Mouse (Mus musculus) heart, adult 2 months (tissue): ENCODE results near the gene Reep3. TPM values are rescaled to one million over a fixed set of nuclear protein-coding genes. Genes with fewer than 3 reads are reported as not detected.
A peak's percentile ranks its signal among the peaks of the same experiment; 100 is the strongest.

ENCODE experiments used
- DNase-seq, 2 experiments: peaks; one replicate each; pipeline ENCODE4 v3.0.0; 2021
- H3K27ac ChIP-seq: fragments of 200-600 bp; 2 replicates; pipeline ENCODE4 v1.8.1; 2022
- H3K27me3 ChIP-seq: fragments of 200-500 bp; 2 replicates; pipeline ENCODE4 v1.6.1; 2012; ENCODE audit warnings: mild to moderate bottlenecking, low read length, inconsistent platforms, mixed read lengths; ENCODE audit not compliant: control insufficient read depth, insufficient read depth
- H3K36me3 ChIP-seq: fragments of 200-500 bp; 2 replicates; pipeline ENCODE4 v1.6.1; 2012; ENCODE audit warnings: low read length, inconsistent platforms; ENCODE audit not compliant: control insufficient read depth, insufficient read depth
- H3K4me1 ChIP-seq: fragments of 200-500 bp; 2 replicates; pipeline ENCODE4 v1.6.1; 2011; ENCODE audit warnings: low read length; ENCODE audit not compliant: control insufficient read depth, insufficient read depth
- H3K4me3 ChIP-seq: fragments of 200-600 bp; 2 replicates; pipeline ENCODE4 v1.8.1; 2022
- H3K79me2 ChIP-seq: fragments of 200-500 bp; replicated peaks from 2 replicates; pipeline ENCODE4 v1.6.1; 2012; ENCODE audit warnings: mild to moderate bottlenecking, inconsistent platforms, low read length, moderate library complexity, mixed read lengths; ENCODE audit not compliant: control insufficient read depth, insufficient read depth
- H3K9ac ChIP-seq: fragments of 200-500 bp; 2 replicates; pipeline ENCODE4 v1.6.1; 2012; ENCODE audit warnings: low read depth, mild to moderate bottlenecking, control low read depth, inconsistent platforms, low read length, mixed read lengths
- CTCF ChIP-seq: fragments of 200-600 bp; IDR thresholded peaks from 2 replicates; pipeline ENCODE4 v1.8.1; 2022; ENCODE audit warnings: antibody characterized with exemption, mild to moderate bottlenecking, moderate library complexity
- EP300 ChIP-seq: fragments of 200-500 bp; IDR thresholded peaks from 2 replicates; pipeline ENCODE4 v1.6.1; 2011; ENCODE audit warnings: low read depth, low read length, control low read depth; ENCODE audit not compliant: insufficient read depth
- POLR2A ChIP-seq: fragments of 200-500 bp; IDR thresholded peaks from 2 replicates; pipeline ENCODE4 v1.6.1; 2011; ENCODE audit warnings: mild to moderate bottlenecking, low read depth, low read length, control low read depth; ENCODE audit not compliant: insufficient read depth
- WGBS: fragments of 180-500 bp; shearing (Covaris S2); methylation state at CpG from one replicate; pipeline ENCODE4 v1.1.7; 2018; 5-methylcytosine and 5-hydroxymethylcytosine counted together
- intact Hi-C: fragments of 180-260 bp; cut with DNase I; formaldehyde crosslinking; loops from one replicate; pipeline ENCODE4 v1.15.1; 2025
- polyA plus RNA-seq: library from polyadenylated mRNA; depleted of rRNA; stranded (reverse); fragments of >200 nt; gene quantifications from 2 replicates; pipeline ENCODE4 v1.2.3, GENCODE M21; 2012
- total RNA-seq, 2 experiments: library from RNA; stranded (reverse); gene quantifications; 2 replicates each; pipeline ENCODE4 v1.2.3; 2021

Gene Reep3
- total and polyA plus RNA-seq, 3 experiments: 14.9 to 20.2 (median 19.7) TPM

DNA sequence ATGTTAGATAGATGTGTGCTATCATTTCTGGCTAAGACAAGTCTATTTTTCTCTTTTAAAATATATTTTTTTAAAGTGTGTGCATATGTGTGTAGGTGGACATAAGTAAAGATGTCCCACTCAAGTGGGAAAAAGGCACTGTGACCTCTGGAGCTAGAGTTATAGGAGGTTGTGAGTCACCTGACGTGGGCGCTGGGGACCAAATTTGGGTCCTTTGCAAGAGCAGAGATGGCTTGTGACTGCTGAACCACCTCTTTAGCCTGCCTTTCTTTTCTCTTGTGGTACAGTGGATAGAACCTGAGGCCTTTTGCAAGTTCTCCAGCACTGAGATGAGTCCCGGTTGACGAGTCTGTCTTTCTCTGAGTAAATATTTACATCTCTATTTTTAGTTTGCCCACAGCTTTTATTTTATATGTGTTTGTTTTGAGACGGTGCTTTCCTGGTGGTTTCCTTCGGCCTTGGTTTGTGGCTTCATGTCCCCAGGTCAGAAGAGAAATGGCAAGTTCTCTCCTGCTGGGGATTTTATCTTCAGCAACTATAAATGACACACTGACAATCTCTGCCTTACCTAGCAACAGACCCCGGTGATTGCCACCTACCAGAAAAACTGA is 31.4 kb downstream of the Reep3 start:
- Histone ChIP-seq H3K4me1 (peaks cover 11% of the 10 kb centered on the region), H3K27me3 (no peaks in the 10 kb centered on the region), H3K79me2 (peaks cover 3% of the 10 kb centered on the region; the same call in 1 of the 2 replicates), H3K27ac (no peak overlapping the region; the same call in 1 of the 2 replicates), H3K36me3 (peaks cover 7% of the 10 kb centered on the region), H3K4me3 (no peak overlapping the region), H3K9ac (no peak overlapping the region)
- 62% methylated on average over 7 of the region's 7 CpGs for WGBS
- intact Hi-C loops: no loop called here
- TF ChIP-seq POLR2A (no peak), CTCF (no peak), EP300 (no peak)
- DNase-seq: no peak

DNA sequence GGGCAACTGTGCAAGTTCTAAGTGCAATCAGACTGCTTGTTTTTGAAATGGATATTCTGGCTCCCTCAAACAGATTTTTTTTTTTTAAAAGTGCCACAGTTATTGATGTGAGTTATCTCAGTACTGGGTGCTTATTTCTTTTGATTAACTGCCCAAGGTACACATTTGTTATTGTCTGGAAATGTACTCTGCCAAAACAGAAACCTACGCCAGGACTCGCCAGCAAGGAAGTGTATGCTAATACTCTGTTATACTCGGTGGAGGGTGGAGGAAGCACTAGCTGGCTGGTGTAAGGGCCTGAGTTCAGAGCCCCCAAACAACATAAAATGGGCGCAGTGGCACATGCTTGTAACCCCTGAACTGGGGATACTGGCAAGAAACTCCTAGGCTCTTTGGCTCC is 34.9 kb downstream of the Reep3 start:
- Histone ChIP-seq H3K9ac (peak overlapping the region; percentile 20; the same call in 1 of the 2 replicates), H3K27me3 (no peaks in the 10 kb centered on the region), H3K4me1 (peaks cover 21% of the 10 kb centered on the region), H3K36me3 (peaks cover 17% of the 10 kb centered on the region), H3K27ac (peak overlapping the region; percentile 51), H3K79me2 (0 out of 2 replicates have a peak, but pooled peaks cover 3% of the 10 kb centered on the region), H3K4me3 (no peak overlapping the region)
- DNase-seq: no peak
- 43% methylated on average over 4 of the region's 4 CpGs for WGBS
- TF ChIP-seq EP300 (no peak), CTCF (peak; percentile 33), POLR2A (no peak)
- intact Hi-C loops: no loop called here

DNA sequence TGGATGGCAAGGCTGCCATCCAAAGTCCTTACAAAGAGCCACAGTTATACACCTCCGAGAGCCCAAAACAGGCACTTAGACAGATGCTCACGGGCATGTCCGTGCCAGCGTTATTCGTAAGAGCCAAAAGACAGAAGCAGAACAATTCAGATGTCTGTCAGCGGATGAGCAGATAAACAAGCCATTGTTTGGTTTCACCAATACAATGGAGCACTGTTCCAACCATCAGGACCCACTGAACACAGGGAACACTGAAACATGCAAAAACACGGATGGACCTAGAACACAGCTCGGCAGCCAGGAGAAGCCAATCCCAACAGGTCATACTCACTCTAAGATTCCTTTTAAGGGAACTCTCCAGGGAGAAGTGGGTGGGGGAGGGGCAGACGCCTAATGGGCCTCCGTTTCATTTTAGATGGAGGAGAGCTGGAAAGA is 35.4 kb downstream of the Reep3 start:
- peaks cover 23% of the 10 kb centered on the region for H3K4me1 ChIP-seq
- DNase-seq: no peak
- H3K4me3 ChIP-seq: no peak overlapping the region
- WGBS: 35% methylated on average over 10 of the region's 10 CpGs
- no peak for TF ChIP-seq POLR2A
- TF ChIP-seq EP300: no peak
- TF ChIP-seq CTCF: no peak
- 0 out of 2 replicates have a peak, but pooled peaks cover 2% of the 10 kb centered on the region for H3K79me2 ChIP-seq
- intact Hi-C loops: no loop called here
- H3K36me3 ChIP-seq: peaks cover 18% of the 10 kb centered on the region
- H3K27me3 ChIP-seq: no peaks in the 10 kb centered on the region
- H3K9ac ChIP-seq: no peak overlapping the region
- H3K27ac ChIP-seq: peak overlapping the region; percentile 51

DNA sequence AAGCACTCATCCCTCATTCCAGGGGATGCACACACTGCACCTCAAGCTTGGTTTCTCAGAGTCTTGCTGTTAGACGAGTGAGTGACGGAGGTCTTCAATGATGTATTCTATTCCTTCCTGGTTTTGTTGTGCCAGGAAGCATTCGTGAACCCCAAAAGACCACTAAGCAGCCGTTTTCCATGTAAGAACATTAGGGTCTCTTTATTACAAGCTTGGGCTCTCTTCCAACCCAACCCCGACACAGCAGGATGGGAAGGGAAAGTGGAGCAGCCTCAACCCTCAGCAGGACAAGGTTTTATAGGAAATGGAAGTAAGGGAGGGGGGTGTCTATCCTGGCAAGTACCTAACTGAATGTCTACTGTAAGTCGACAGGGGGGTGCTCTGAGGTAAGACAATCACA is 38.0 kb downstream of the Reep3 start:
- no peak overlapping the region for H3K4me3 ChIP-seq
- no peak for DNase-seq
- peaks cover 28% of the 10 kb centered on the region for H3K36me3 ChIP-seq
- 21% methylated on average over 6 of the region's 6 CpGs for WGBS
- H3K9ac ChIP-seq: no peak overlapping the region
- no peaks in the 10 kb centered on the region for H3K27me3 ChIP-seq
- H3K79me2 ChIP-seq: peaks cover 2% of the 10 kb centered on the region; the same call in 1 of the 2 replicates
- peak overlapping the region; percentile 57 for H3K27ac ChIP-seq
- peaks cover 30% of the 10 kb centered on the region for H3K4me1 ChIP-seq
- intact Hi-C loops: loop anchor here (5.0 kb wide), 2 partner anchors 56 to 69 kb away; no protein-coding TSS in a partner anchor
- TF ChIP-seq EP300 (no peak), POLR2A (no peak), CTCF (no peak)

DNA sequence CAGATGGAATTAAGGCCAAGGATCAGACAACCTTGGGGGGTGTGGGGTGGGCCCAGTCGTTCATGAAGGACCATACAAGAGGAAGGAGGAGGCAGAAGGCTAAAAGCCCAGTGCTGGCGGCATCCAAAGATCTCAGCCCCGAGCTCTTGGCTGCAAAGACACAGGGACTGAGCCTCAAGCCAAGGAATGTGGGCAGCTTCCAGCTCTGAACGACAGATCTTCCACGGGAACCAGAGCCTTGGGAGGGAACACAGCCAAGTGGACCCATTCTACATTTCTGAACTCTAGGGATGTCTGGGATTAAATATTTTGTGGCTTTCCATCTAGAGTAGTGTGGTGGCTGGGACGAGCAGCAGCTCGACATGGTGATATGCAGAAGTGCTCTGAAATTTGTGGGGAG is 38.4 kb downstream of the Reep3 start:
- Histone ChIP-seq H3K36me3 (peaks cover 28% of the 10 kb centered on the region), H3K27ac (peak overlapping the region; percentile 57), H3K4me3 (no peak overlapping the region), H3K79me2 (peaks cover 2% of the 10 kb centered on the region; the same call in 1 of the 2 replicates), H3K4me1 (peaks cover 34% of the 10 kb centered on the region), H3K9ac (no peak overlapping the region), H3K27me3 (no peaks in the 10 kb centered on the region)
- intact Hi-C loops: loop anchor here (5.0 kb wide), 2 partner anchors 56 to 69 kb away; no protein-coding TSS in a partner anchor
- WGBS: 2% methylated on average over 7 of the region's 7 CpGs
- DNase-seq: peak; percentile 67 to 76
- TF ChIP-seq EP300 (no peak), POLR2A (no peak)

DNA sequence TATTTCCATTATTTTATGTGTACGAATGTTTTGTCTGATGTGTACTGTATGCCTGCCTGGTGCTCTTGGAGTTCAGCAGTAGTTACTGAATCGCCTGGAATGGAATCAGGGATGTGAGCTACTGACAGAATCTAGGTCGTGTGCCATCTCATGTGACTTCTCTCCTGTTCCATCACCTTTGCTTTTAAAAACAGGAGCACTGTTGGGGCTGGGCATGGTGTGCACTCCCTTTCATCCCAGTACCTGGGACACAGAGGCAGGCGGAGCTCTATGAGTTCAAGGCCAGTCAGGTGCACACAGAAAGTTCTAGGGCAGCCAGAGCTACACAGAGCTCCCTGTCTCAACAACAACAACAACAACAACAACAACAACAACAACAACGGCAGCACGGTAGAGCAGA is 39.0 kb downstream of the Reep3 start:
- TF ChIP-seq POLR2A (no peak), EP300 (no peak), CTCF (no peak)
- Histone ChIP-seq H3K27me3 (no peaks in the 10 kb centered on the region), H3K27ac (peak overlapping the region; percentile 57), H3K79me2 (peaks cover 2% of the 10 kb centered on the region; the same call in 1 of the 2 replicates), H3K36me3 (peaks cover 28% of the 10 kb centered on the region), H3K4me1 (peaks cover 34% of the 10 kb centered on the region), H3K9ac (no peak overlapping the region), H3K4me3 (no peak overlapping the region)
- 64% methylated on average over 6 of the region's 6 CpGs for WGBS
- intact Hi-C loops: loop anchor here (2.0 to 5.0 kb wide), 4 partner anchors 39 to 147 kb away; partner anchors contain the start of genes Jmjd1c and Reep3
- no peak for DNase-seq
